Mouse (Mus musculus) kidney, adult 2 months (tissue): Measurements from ENCODE around the gene 4930524J08Rik.

Source experiments
- CTCF ChIP-seq: fragments of 200-500 bp; conservative IDR thresholded peaks from 2 replicates; pipeline ENCODE4 v1.5.1; 2011; ENCODE audit warnings: low read depth, mild to moderate bottlenecking, control low read depth, low read length, moderate library complexity, mixed read lengths; ENCODE audit not compliant: insufficient read depth, insufficient read length
- POLR2A ChIP-seq: fragments of 200-500 bp; IDR thresholded peaks from one replicate; pipeline ENCODE4 v1.6.1; 2011; ENCODE audit warnings: low read depth, low read length, control low read depth

DNA sequence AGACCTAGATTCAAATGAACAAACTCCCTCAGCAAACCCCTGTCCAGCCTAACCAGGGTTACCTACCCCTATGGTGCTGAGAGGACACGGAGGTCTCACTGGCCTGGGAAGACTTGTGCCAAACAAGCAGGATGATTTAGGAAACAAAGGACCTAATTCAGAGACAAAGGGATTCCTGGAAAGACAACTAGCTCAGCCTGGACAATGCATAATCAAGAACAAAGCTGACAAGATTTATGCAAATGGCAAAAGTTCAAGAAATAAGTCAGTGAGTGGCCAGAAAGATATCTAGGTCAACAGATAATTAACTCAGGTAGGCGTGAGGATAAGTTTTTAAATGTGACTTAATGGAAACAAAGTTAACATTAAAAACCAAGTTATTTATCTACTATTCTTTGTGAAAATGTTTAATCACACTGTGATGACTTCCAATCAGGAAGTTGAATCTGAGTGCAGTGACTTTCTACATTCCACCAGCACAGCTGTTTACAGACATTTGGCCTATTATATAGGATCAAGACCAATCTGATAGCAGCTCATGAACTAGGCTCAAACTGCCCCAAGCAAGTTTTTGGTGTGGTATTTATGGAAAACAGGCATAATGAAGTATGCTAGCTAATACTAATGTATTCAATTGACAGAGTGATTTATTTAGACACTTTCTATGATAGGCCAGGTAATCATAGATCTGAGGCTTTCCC lies 19.5 kb upstream of the 4930524J08Rik start:
- no peak for TF ChIP-seq CTCF
- TF ChIP-seq POLR2A, result no peak
